Mouse (Mus musculus): ENCODE results near the gene Frem2.

DNA sequence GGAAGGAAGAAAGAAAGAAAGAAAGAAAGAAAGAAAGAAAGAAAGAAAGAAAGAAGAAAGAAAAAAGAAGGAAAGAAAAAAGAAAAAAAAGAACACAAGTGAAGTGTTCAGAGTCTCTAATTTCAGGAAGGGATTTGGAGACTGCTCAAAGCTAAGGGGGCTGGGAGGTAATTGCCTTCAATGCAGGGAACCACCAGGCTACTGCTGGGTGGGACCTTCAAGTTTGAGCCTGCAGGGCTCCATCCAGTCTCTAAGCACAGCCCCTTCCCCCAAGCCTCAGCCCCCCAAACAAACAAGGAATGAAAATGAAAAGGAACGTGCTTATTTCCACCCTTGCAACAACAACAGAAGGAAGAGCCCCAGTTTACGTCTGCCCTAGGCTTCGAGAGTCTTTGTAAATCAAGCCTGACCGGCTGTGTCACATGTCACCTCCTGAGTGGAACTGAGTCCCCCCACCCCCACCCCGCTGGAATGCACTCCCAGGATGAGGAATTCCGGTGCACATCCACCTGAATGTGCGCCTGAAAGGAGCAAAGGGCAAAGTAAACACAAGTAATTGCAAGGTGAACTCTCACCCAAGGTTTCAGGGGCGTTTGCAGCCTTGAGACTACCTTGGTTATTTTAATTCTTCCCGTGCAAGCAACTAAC is 58.9 kb downstream of the Frem2 start:
- TF ChIP-seq CTCF (IDR thresholded peaks at IDR 0.05; ENCODE audit: low read depth) (no peak), EP300 (IDR thresholded peaks at IDR 0.05; ENCODE audit: low read depth) (no peak)

All from liver, postnatal 0 days (tissue).